ENCODE assay signal across 8 mouse cellular contexts in genomic region chr17:55711984-55712811, GRCm38 (mm10). TPM values are rescaled to one million over a fixed set of nuclear protein-coding genes. Genes with fewer than 3 reads are reported as not detected.
DNase-seq lines count a peak whose midpoint lies in the region; ATAC-seq and TF ChIP-seq lines count a peak whose summit lies in the region.

Gene Pot1b, minus strand, starts transcription at chr17:55712628.

- H3K36me3 ChIP-seq in CH12.LX (replicated peaks in 1 of 2; ENCODE audit: control insufficient read depth in 1 of 2, insufficient read depth in 1 of 2, low read length in 1 of 2), result peaks cover 2 to 19% of the 10 kb centered on the region in 2 experiments
- no peaks in the 10 kb centered on the region; the same call in 1 of the 2 replicates for H3K36me3 ChIP-seq in forebrain, embryonic 11.5 days (ENCODE audit: control insufficient read depth, insufficient read depth, low read length)
- no peaks in the 10 kb centered on the region for H3K36me3 ChIP-seq in heart, embryonic 16.5 days (ENCODE audit: control insufficient read depth, insufficient read depth)
- H3K36me3 ChIP-seq in liver, embryonic 15.5 days (replicated peaks), result peaks cover 11% of the 10 kb centered on the region; the same call in 1 of the 2 replicates
- 0 out of 2 replicates have a peak, but pooled peaks cover 4% of the 10 kb centered on the region for H3K36me3 ChIP-seq in neural tube, embryonic 12.5 days

- ATAC-seq in forebrain, embryonic 11.5 days (replicated peaks; ENCODE audit: low FRiP score), result peak; percentile 99
- ATAC-seq in heart, embryonic 16.5 days (replicated peaks; ENCODE audit: extremely low read depth, insufficient read depth, low FRiP score), result peak; percentile 99
- ATAC-seq in liver, embryonic 15.5 days (ENCODE audit: insufficient read depth), result peak; percentile 96
- ATAC-seq in neural tube, embryonic 12.5 days (ENCODE audit: low FRiP score, low read depth), result peak; percentile 99

- in situ Hi-C loops in CH12.LX (cut with MboI; ENCODE audit: low pct_ligation_motif_present, low pct_unique_long_range_greater_than_20kb, low sequenced_read_pairs), result no loop called here

- DNase-seq in CH12.LX (ENCODE audit: extremely low read depth), result peak; percentile 97
- DNase-seq in c-Kit-positive CD71-positive TER-119-negative erythroid progenitor cells, embryonic 14.5 days (ENCODE audit: low read depth), result peak; percentile 95
- peak; percentile 99 for DNase-seq in forebrain, embryonic 11.5 days (ENCODE audit: low spot score)
- peak; percentile 99 to 100 for DNase-seq in kidney, postnatal 36 days
- DNase-seq in telencephalon, adult 2 months (ENCODE audit: low read depth, low spot score), result peak; percentile 94

- H3K4me1 ChIP-seq in CH12.LX (ENCODE audit: control insufficient read depth in 1 of 2, insufficient read depth in 2 of 2), result peaks cover 3 to 8% of the 10 kb centered on the region in 2 experiments; a peak in 2 of 4 replicates
- no peaks in the 10 kb centered on the region for H3K4me1 ChIP-seq in forebrain, embryonic 11.5 days (replicated peaks; ENCODE audit: control insufficient read depth, insufficient read depth, low read length)
- H3K4me1 ChIP-seq in heart, embryonic 16.5 days (ENCODE audit: control insufficient read depth, insufficient read depth, low read length), result no peaks in the 10 kb centered on the region
- H3K4me1 ChIP-seq in liver, embryonic 15.5 days (replicated peaks), result peaks cover 4% of the 10 kb centered on the region; the same call in 1 of the 2 replicates
- no peaks in the 10 kb centered on the region for H3K4me1 ChIP-seq in neural tube, embryonic 12.5 days

- H3K9ac ChIP-seq in CH12.LX (ENCODE audit: insufficient read depth, low read depth), result peak within 1 kb of the TSS; percentile 81
- H3K9ac ChIP-seq in forebrain, embryonic 11.5 days (ENCODE audit: low read length), result peak within 1 kb of the TSS; percentile 68
- peak within 1 kb of the TSS; percentile 80 for H3K9ac ChIP-seq in heart, embryonic 16.5 days (ENCODE audit: low read length)
- peak within 1 kb of the TSS; percentile 69 for H3K9ac ChIP-seq in liver, embryonic 15.5 days
- peak within 1 kb of the TSS; percentile 61 for H3K9ac ChIP-seq in neural tube, embryonic 12.5 days

- no peaks in the 10 kb centered on the region for H3K79me2 ChIP-seq in CH12.LX (replicated peaks; ENCODE audit: control insufficient read depth, extremely low read depth, insufficient read depth, poor library complexity, severe bottlenecking)

- WGBS in forebrain, embryonic 11.5 days, result under 1% methylated on average over 36 of the region's 37 CpGs
- under 1% methylated on average over 36 of the region's 37 CpGs for WGBS in heart, embryonic 16.5 days
- under 1% methylated on average over 37 of the region's 37 CpGs for WGBS in liver, embryonic 15.5 days (ENCODE audit: insufficient replicate concordance)
- 1% methylated on average over 37 of the region's 37 CpGs for WGBS in neural tube, embryonic 12.5 days

- H3K27ac ChIP-seq in CH12.LX (ENCODE audit: insufficient read depth, low read depth), result peak within 1 kb of the TSS; percentile 37; the same call in 1 of the 2 replicates
- H3K27ac ChIP-seq in forebrain, embryonic 11.5 days (ENCODE audit: low read depth, low read length), result no peak within 1 kb of the TSS
- 0 out of 2 replicates have a peak within 1 kb of the TSS, but pooled peaks have one; percentile 33 for H3K27ac ChIP-seq in heart, embryonic 16.5 days (ENCODE audit: low read length)
- H3K27ac ChIP-seq in liver, embryonic 15.5 days (replicated peaks), result peak within 1 kb of the TSS; percentile 88
- no peak within 1 kb of the TSS for H3K27ac ChIP-seq in neural tube, embryonic 12.5 days

- H3K9me3 ChIP-seq in CH12.LX (replicated peaks; ENCODE audit: low read length), result no peaks in the 10 kb centered on the region
- H3K9me3 ChIP-seq in forebrain, embryonic 11.5 days (ENCODE audit: control insufficient read depth, low read length), result no peaks in the 10 kb centered on the region
- H3K9me3 ChIP-seq in heart, embryonic 16.5 days (replicated peaks; ENCODE audit: control insufficient read depth, low read length), result no peaks in the 10 kb centered on the region
- no peaks in the 10 kb centered on the region for H3K9me3 ChIP-seq in liver, embryonic 15.5 days (replicated peaks)
- H3K9me3 ChIP-seq in neural tube, embryonic 12.5 days, result no peaks in the 10 kb centered on the region

- no peak for TF ChIP-seq CTCF in CH12.LX (conservative IDR thresholded peaks at IDR 0.05 in 1 of 2, IDR thresholded peaks at IDR 0.05 in 1 of 2; ENCODE audit: low read depth in 2 of 2, low read length in 2 of 2)

- dilution Hi-C loops in CH12.LX (cut with MboI; ENCODE audit: extremely low pct_ligation_motif_present, extremely low pct_unique_long_range_greater_than_20kb, low sequenced_read_pairs), result no loop called here

- H3K4me2 ChIP-seq in CH12.LX (ENCODE audit: insufficient read depth, low read depth, poor library complexity, severe bottlenecking), result peak within 1 kb of the TSS; percentile 58
- H3K4me2 ChIP-seq in forebrain, embryonic 11.5 days (ENCODE audit: low read depth, low read length, severe bottlenecking), result peak within 1 kb of the TSS; percentile 61
- H3K4me2 ChIP-seq in heart, embryonic 16.5 days (ENCODE audit: low read depth, low read length), result peak within 1 kb of the TSS; percentile 75
- H3K4me2 ChIP-seq in liver, embryonic 15.5 days, result peak within 1 kb of the TSS; percentile 76
- peak within 1 kb of the TSS; percentile 82 for H3K4me2 ChIP-seq in neural tube, embryonic 12.5 days (replicated peaks)

- peak within 1 kb of the TSS; percentile 88 to 97 (median 89) for H3K4me3 ChIP-seq in CH12.LX (replicated peaks in 1 of 3; ENCODE audit: low read depth in 2 of 3, low read length in 2 of 3, poor library complexity in 1 of 3)
- H3K4me3 ChIP-seq in forebrain, embryonic 11.5 days (ENCODE audit: low read depth, low read length), result peak within 1 kb of the TSS; percentile 64
- peak within 1 kb of the TSS; percentile 79 for H3K4me3 ChIP-seq in heart, embryonic 16.5 days (ENCODE audit: low read length)
- H3K4me3 ChIP-seq in liver, embryonic 15.5 days (replicated peaks), result peak within 1 kb of the TSS; percentile 86
- H3K4me3 ChIP-seq in neural tube, embryonic 12.5 days, result peak within 1 kb of the TSS; percentile 72

- no peak for TF ChIP-seq EP300 in CH12.LX (IDR thresholded peaks at IDR 0.05; ENCODE audit: low read length)

- TF ChIP-seq RAD21 in CH12.LX (IDR thresholded peaks at IDR 0.05; ENCODE audit: low read depth, low read length), result no peak

- peak; percentile 73 for TF ChIP-seq POLR2A in CH12.LX (IDR thresholded peaks at IDR 0.05; ENCODE audit: low read depth, low read length)

- H3K27me3 ChIP-seq in CH12.LX (replicated peaks), result peaks cover 4% of the 10 kb centered on the region
- H3K27me3 ChIP-seq in forebrain, embryonic 11.5 days (ENCODE audit: control insufficient read depth, insufficient read depth, low read length), result no peaks in the 10 kb centered on the region
- no peaks in the 10 kb centered on the region for H3K27me3 ChIP-seq in heart, embryonic 16.5 days (ENCODE audit: control insufficient read depth, insufficient read depth, low read length)
- H3K27me3 ChIP-seq in liver, embryonic 15.5 days, result no peaks in the 10 kb centered on the region
- no peaks in the 10 kb centered on the region for H3K27me3 ChIP-seq in neural tube, embryonic 12.5 days (replicated peaks)

TF ChIP-seq in CH12.LX, 34 proteins besides CTCF, POLR2A, EP300 and RAD21 (continues in another document):
- TF ChIP-seq MEF2A (IDR thresholded peaks at IDR 0.05; ENCODE audit: borderline replicate concordance, low read depth, low read length), result peak; percentile 27; the same call in 1 of the 2 replicates
- peak; percentile 73; the same call in 1 of the 2 replicates for TF ChIP-seq SIN3A (IDR thresholded peaks at IDR 0.05; ENCODE audit: low read length)
- TF ChIP-seq MYC (IDR thresholded peaks at IDR 0.05; ENCODE audit: low read depth, low read length), result no peak
- TF ChIP-seq IRF4 (IDR thresholded peaks at IDR 0.05; ENCODE audit: low read depth, low read length), result no peak
- peak; percentile 83 for TF ChIP-seq MXI1 (IDR thresholded peaks at IDR 0.05; ENCODE audit: low read depth, low read length)
- TF ChIP-seq MAZ (IDR thresholded peaks at IDR 0.05; ENCODE audit: low read depth, low read length), result 0 out of 2 replicates have a peak, but pooled peaks have one; percentile 37
- no peak for TF ChIP-seq UBTF (IDR thresholded peaks at IDR 0.05; ENCODE audit: low read depth, low read length)
- peak; percentile 93 for TF ChIP-seq ELF1 (IDR thresholded peaks at IDR 0.05; ENCODE audit: low read depth, low read length)
- no peak for TF ChIP-seq USF2 (conservative IDR thresholded peaks at IDR 0.05; ENCODE audit: low read depth, low read length)
- TF ChIP-seq BHLHE40 (IDR thresholded peaks at IDR 0.05; ENCODE audit: low read depth, low read length), result peak; percentile 73
- peak; percentile 15; the same call in 1 of the 2 replicates for TF ChIP-seq ETS1 (conservative IDR thresholded peaks at IDR 0.05; ENCODE audit: low read depth, low read length)
- TF ChIP-seq USF1 (IDR thresholded peaks at IDR 0.05; ENCODE audit: low read depth, low read length), result no peak
- no peak for TF ChIP-seq RCOR1 (conservative IDR thresholded peaks at IDR 0.05; ENCODE audit: low read depth, low read length)
- TF ChIP-seq KAT2A (IDR thresholded peaks at IDR 0.05; ENCODE audit: insufficient replicate concordance, low read length), result no peak
- TF ChIP-seq NELFE (IDR thresholded peaks at IDR 0.05; ENCODE audit: low read depth, low read length), result peak; percentile 81
- TF ChIP-seq NRF1 (IDR thresholded peaks at IDR 0.05; ENCODE audit: low read depth, low read length), result peak; percentile 95
- TF ChIP-seq GABPA (IDR thresholded peaks at IDR 0.05; ENCODE audit: insufficient replicate concordance, low read depth, low read length), result no peak
- peak; percentile 43; the same call in 1 of the 2 replicates for TF ChIP-seq TCF12 (IDR thresholded peaks at IDR 0.05; ENCODE audit: low read depth, low read length)
- peak; percentile 35; the same call in 1 of the 2 replicates for TF ChIP-seq TBP (conservative IDR thresholded peaks at IDR 0.05; ENCODE audit: low read depth, low read length)
- no peak; the same call in 1 of the 2 replicates for TF ChIP-seq E2F4 (IDR thresholded peaks at IDR 0.05; ENCODE audit: insufficient replicate concordance, low read depth, low read length)
- no peak for TF ChIP-seq CHD1 (IDR thresholded peaks at IDR 0.05; ENCODE audit: low read depth, low read length)

RNA-seq across cellular contexts. Expression of gene Pot1b, which starts in this region (rescaled TPM):
- 5.9 and 6.0 TPM in 2 replicates for total RNA-seq in CH12.LX (2012; rRNA removed)
- total RNA-seq in CH12.LX (2014; rRNA removed), result 8.5 and 10.2 TPM in 2 replicates
- polyA plus RNA-seq in CH12.LX (2012; ENCODE audit: insufficient read length, low read depth), result 8.0 and 8.2 TPM in 2 replicates
- polyA plus RNA-seq in forebrain, embryonic 11.5 days (2014; fragmentation: Nextera tagmentation; extraction: Ambion mirVana), result 13.1 and 14.1 TPM in 2 replicates
- polyA plus RNA-seq in heart, embryonic 16.5 days (2015; fragmentation: Nextera tagmentation; extraction: Ambion mirVana), result 4.4 and 5.7 TPM in 2 replicates
- polyA plus RNA-seq in liver, embryonic 15.5 days (2015; fragmentation: Nextera tagmentation; extraction: Ambion mirVana), result 4.0 and 4.5 TPM in 2 replicates
- 10.4 and 12.2 TPM in 2 replicates for polyA plus RNA-seq in neural tube, embryonic 12.5 days (2016; fragmentation: Nextera tagmentation; extraction: Ambion mirVana)

Comparison
In these comparisons a context has a peak if more than half of its experiments do, and no peak if none do; other contexts are left out.
1. H3K27ac ChIP-seq: peak in CH12.LX (single experiment), heart, embryonic 16.5 days (single experiment) and liver, embryonic 15.5 days (single experiment); none in forebrain, embryonic 11.5 days (single experiment) and neural tube, embryonic 12.5 days (single experiment).
2. Peak in every context shown above with its lines, with median percentiles within 50 percentile points of each other: DNase-seq, H3K4me2 ChIP-seq, H3K4me3 ChIP-seq, H3K9ac ChIP-seq and ATAC-seq.